Mouse (Mus musculus): Measurements from ENCODE around the gene Plcg1.

The Plcg1 gene

GRCm38 (mm10) chr2:160736466-160736865, 5.4 kb downstream of the Plcg1 start:
- DNase-seq: no peak

- no peak for DNase-seq
These were observed 7.3 kb downstream of the Plcg1 start for GRCm38 (mm10) chr2:160738354-160738753.

GRCm38 (mm10) chr2:160739647-160740356, 8.7 kb downstream of the Plcg1 start:
- DNase-seq: peak; percentile 52

- no peak for DNase-seq
These were observed 9.5 kb downstream of the Plcg1 start for GRCm38 (mm10) chr2:160740521-160741156.

GRCm38 (mm10) chr2:160741580-160741979, 10.5 kb downstream of the Plcg1 start:
- DNase-seq: peak; percentile 56

- no peak for DNase-seq
These were observed 11.1 kb downstream of the Plcg1 start for GRCm38 (mm10) chr2:160742161-160742609.

- peak; percentile 82 for DNase-seq
These were observed 13.1 kb downstream of the Plcg1 start for GRCm38 (mm10) chr2:160744040-160744822.

- no peak for DNase-seq
These were observed 13.7 kb downstream of the Plcg1 start for GRCm38 (mm10) chr2:160744823-160745210.

GRCm38 (mm10) chr2:160745497-160745896, 14.4 kb downstream of the Plcg1 start:
- DNase-seq: no peak

GRCm38 (mm10) chr2:160746637-160747036, 15.5 kb downstream of the Plcg1 start:
- DNase-seq: no peak

- no peak for DNase-seq
These were observed 16.0 kb downstream of the Plcg1 start for GRCm38 (mm10) chr2:160747075-160747474.

GRCm38 (mm10) chr2:160756583-160757203, 25.6 kb downstream of the Plcg1 start:
- no peak for DNase-seq

GRCm38 (mm10) chr2:160760433-160761184, 29.5 kb downstream of the Plcg1 start:
- DNase-seq: peak; percentile 69

GRCm38 (mm10) chr2:160763816-160764215, 32.7 kb downstream of the Plcg1 start:
- DNase-seq: no peak

GRCm38 (mm10) chr2:160764386-160764785, 33.3 kb downstream of the Plcg1 start:
- DNase-seq: no peak

- DNase-seq: no peak
These were observed 34.0 kb downstream of the Plcg1 start for GRCm38 (mm10) chr2:160765096-160765495.

- peak; percentile 80 for DNase-seq
These were observed 35.3 kb downstream of the Plcg1 start for GRCm38 (mm10) chr2:160766371-160766771.

GRCm38 (mm10) chr2:160767201-160767600, 36.1 kb downstream of the Plcg1 start:
- DNase-seq: no peak

GRCm38 (mm10) chr2:160768097-160768695, 37.1 kb downstream of the Plcg1 start:
- DNase-seq: no peak

- DNase-seq: no peak
These were observed 37.9 kb downstream of the Plcg1 start for GRCm38 (mm10) chr2:160768997-160769396.

- peak; percentile 42 for DNase-seq
These were observed 39.3 kb downstream of the Plcg1 start for GRCm38 (mm10) chr2:160770409-160770808.

GRCm38 (mm10) chr2:160770871-160771270, 39.8 kb downstream of the Plcg1 start:
- no peak for DNase-seq
